Mouse (Mus musculus): ENCODE measurements around the gene Osbpl2. TPM values are rescaled to one million over a fixed set of nuclear protein-coding genes. Genes with fewer than 3 reads are reported as not detected.

Osbpl2 gene
- total and polyA plus RNA-seq, 2 experiments, result 14.0 to 21.9 TPM

DNA sequence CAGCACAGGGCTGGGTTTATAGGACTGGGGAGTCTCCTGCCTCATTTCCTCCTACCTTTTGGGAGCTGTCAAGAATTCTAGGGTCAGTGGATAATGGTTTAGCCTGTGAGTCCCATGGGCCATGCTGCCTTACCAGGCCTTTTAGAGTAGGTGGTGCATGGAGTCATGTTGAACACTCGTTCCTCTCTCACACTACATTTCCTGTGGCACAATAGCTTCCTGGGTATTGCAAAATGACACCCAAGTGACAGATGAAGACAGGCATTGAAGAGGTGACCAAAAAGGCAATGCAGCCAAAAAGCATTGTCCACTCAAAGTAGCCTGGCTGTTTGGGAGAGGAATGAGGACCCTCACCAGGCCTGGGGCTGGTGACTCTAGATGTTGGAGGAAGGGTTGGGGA lies 8.6 kb downstream of the Osbpl2 start:
- Histone ChIP-seq H3K79me2 (ENCODE audit: control insufficient read depth, insufficient read depth, low read length) (peaks cover 24% of the 10 kb centered on the region), H3K27ac (replicated peaks; ENCODE audit: insufficient read depth, low read depth, low read length) (no peak overlapping the region), H3K27me3 (ENCODE audit: control insufficient read depth, insufficient read depth, low read length) (no peaks in the 10 kb centered on the region), H3K36me3 (ENCODE audit: control insufficient read depth, insufficient read depth, low read length) (no peaks in the 10 kb centered on the region), H3K4me1 (ENCODE audit: control insufficient read depth, insufficient read depth, low read length) (peaks cover 27% of the 10 kb centered on the region), H3K4me3 (ENCODE audit: insufficient read depth, low read depth, low read length) (no peak overlapping the region), H3K9ac (ENCODE audit: low read depth, low read length) (no peak overlapping the region)
- no peak for DNase-seq (ENCODE audit: extremely low read depth, low read depth, low spot score)
- 47% methylated on average over 1 of the region's 1 CpGs for WGBS
- TF ChIP-seq POLR2A (IDR thresholded peaks at IDR 0.05; ENCODE audit: extremely low read depth, insufficient read depth, low read length) (no peak), CTCF (IDR thresholded peaks at IDR 0.05; ENCODE audit: low read depth, low read length) (no peak)

DNA sequence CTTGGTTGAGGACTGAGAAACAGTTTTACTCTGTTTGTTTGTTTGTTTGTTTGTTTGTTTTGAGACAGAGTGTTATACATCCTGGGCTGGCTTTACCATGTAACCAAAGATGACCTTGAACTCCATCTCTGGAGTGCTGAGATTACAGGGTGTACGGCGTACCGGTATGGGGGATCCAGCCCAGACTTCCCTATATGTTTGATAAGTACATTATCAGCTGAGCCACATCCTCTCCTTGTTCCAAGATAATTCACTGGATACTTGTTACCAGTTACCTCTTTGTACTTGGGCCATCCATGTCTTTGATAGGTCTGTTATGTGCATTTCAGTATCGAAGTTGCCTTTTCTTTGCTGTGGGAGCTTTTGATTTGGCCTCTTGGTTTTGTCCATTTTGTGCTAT lies 14.1 kb downstream of the Osbpl2 start:
- H3K36me3 ChIP-seq (ENCODE audit: control insufficient read depth, insufficient read depth, low read length), result peaks cover 2% of the 10 kb centered on the region
- no peak overlapping the region for H3K27ac ChIP-seq (replicated peaks; ENCODE audit: insufficient read depth, low read depth, low read length)
- 86% methylated on average over 4 of the region's 4 CpGs for WGBS
- peaks cover 24% of the 10 kb centered on the region; the same call in 1 of the 2 replicates for H3K79me2 ChIP-seq (ENCODE audit: control insufficient read depth, insufficient read depth, low read length)
- no peak overlapping the region for H3K9ac ChIP-seq (ENCODE audit: low read depth, low read length)
- no peaks in the 10 kb centered on the region for H3K27me3 ChIP-seq (ENCODE audit: control insufficient read depth, insufficient read depth, low read length)
- H3K4me3 ChIP-seq (ENCODE audit: insufficient read depth, low read depth, low read length), result no peak overlapping the region
- peaks cover 2% of the 10 kb centered on the region for H3K4me1 ChIP-seq (ENCODE audit: control insufficient read depth, insufficient read depth, low read length)
- TF ChIP-seq POLR2A (IDR thresholded peaks at IDR 0.05; ENCODE audit: extremely low read depth, insufficient read depth, low read length), result no peak
- TF ChIP-seq CTCF (IDR thresholded peaks at IDR 0.05; ENCODE audit: low read depth, low read length), result no peak
- DNase-seq (ENCODE audit: extremely low read depth, low read depth, low spot score), result no peak

DNA sequence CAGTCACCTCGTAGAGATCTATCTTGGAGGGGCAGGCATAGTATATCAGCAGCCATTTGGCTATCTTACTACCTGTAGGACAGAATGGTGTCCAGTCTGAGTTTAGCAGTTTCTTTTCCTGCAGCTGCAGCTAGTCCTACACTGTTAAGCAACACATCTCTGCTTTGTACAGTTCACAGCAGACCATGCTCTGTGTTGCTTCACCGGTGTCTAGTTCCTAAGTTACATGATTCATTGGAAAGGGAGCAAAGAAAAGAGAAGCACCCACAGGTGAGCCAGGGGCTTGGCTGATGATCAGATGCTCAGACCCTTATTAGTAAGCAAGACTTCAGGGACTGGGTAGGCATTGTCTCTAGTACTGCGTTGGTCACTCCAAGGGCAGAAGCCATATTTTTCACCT lies 14.8 kb downstream of the Osbpl2 start:
- peaks cover 24% of the 10 kb centered on the region; the same call in 1 of the 2 replicates for H3K79me2 ChIP-seq (ENCODE audit: control insufficient read depth, insufficient read depth, low read length)
- H3K27ac ChIP-seq (replicated peaks; ENCODE audit: insufficient read depth, low read depth, low read length), result no peak overlapping the region
- H3K36me3 ChIP-seq (ENCODE audit: control insufficient read depth, insufficient read depth, low read length), result peaks cover 2% of the 10 kb centered on the region
- H3K4me1 ChIP-seq (ENCODE audit: control insufficient read depth, insufficient read depth, low read length), result peaks cover 2% of the 10 kb centered on the region
- H3K27me3 ChIP-seq (ENCODE audit: control insufficient read depth, insufficient read depth, low read length), result no peaks in the 10 kb centered on the region
- WGBS, result 64% methylated on average over 3 of the region's 3 CpGs
- TF ChIP-seq POLR2A (IDR thresholded peaks at IDR 0.05; ENCODE audit: extremely low read depth, insufficient read depth, low read length) (no peak), CTCF (IDR thresholded peaks at IDR 0.05; ENCODE audit: low read depth, low read length) (no peak)
- no peak for DNase-seq (ENCODE audit: extremely low read depth, low read depth, low spot score)
- no peak overlapping the region for H3K9ac ChIP-seq (ENCODE audit: low read depth, low read length)
- H3K4me3 ChIP-seq (ENCODE audit: insufficient read depth, low read depth, low read length), result no peak overlapping the region

DNA sequence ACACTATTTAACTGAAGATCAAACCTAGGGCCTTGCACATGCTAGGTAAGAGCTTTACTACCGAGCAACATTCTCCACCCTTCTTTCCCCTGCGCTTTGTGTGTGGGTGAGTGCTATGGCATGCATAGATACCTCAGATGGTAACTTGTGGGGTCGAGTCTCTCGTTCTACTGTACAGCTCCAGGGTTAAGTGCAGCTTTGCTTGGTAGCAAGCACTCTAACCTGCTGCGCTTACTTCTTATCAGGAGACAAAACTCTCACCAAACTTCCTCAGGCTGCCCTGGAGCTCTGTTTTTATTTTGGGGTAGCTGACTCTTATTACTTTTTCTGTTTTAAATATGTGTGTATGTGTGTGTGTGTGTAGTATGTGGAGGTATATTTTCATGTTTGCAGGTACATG lies 16.3 kb downstream of the Osbpl2 start:
- 85% methylated on average over 5 of the region's 5 CpGs for WGBS
- no peaks in the 10 kb centered on the region for H3K27me3 ChIP-seq (ENCODE audit: control insufficient read depth, insufficient read depth, low read length)

DNA sequence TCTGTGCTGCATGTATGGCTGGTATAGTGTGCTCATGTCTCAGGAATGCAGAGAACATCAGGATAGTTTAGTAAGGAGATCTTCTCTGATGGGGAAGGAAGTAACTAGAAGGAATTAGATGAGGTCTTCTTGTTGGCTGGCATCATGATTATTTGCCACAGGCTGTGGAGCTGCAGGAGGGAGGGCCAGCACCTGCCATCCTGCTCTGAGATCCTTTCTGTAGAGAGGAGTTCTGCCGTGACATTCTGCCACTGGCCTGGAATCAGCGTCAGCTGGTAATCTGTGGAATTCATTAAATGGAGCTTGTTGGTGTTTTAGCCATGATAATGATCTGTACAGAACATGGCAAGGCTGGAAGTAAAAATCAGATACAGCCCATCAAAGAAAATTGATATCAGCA lies 27.0 kb downstream of the Osbpl2 start:
- TF ChIP-seq CTCF (IDR thresholded peaks at IDR 0.05; ENCODE audit: low read depth, low read length) (no peak), POLR2A (IDR thresholded peaks at IDR 0.05; ENCODE audit: extremely low read depth, insufficient read depth, low read length) (no peak)
- WGBS, result 99% methylated on average over 2 of the region's 2 CpGs
- H3K27ac ChIP-seq (replicated peaks; ENCODE audit: insufficient read depth, low read depth, low read length), result no peak overlapping the region
- no peak overlapping the region for H3K9ac ChIP-seq (ENCODE audit: low read depth, low read length)
- DNase-seq (ENCODE audit: extremely low read depth, low read depth, low spot score), result no peak
- no peaks in the 10 kb centered on the region for H3K79me2 ChIP-seq (ENCODE audit: control insufficient read depth, insufficient read depth, low read length)
- H3K27me3 ChIP-seq (ENCODE audit: control insufficient read depth, insufficient read depth, low read length), result no peaks in the 10 kb centered on the region
- peaks cover 48% of the 10 kb centered on the region for H3K36me3 ChIP-seq (ENCODE audit: control insufficient read depth, insufficient read depth, low read length)
- no peak overlapping the region for H3K4me3 ChIP-seq (ENCODE audit: insufficient read depth, low read depth, low read length)
- no peaks in the 10 kb centered on the region for H3K4me1 ChIP-seq (ENCODE audit: control insufficient read depth, insufficient read depth, low read length)

More for the DNA sequence above, 16.3 kb downstream of the Osbpl2 start:
- DNase-seq (ENCODE audit: extremely low read depth, low read depth, low spot score), result no peak
- Histone ChIP-seq H3K4me1 (ENCODE audit: control insufficient read depth, insufficient read depth, low read length) (peaks cover 2% of the 10 kb centered on the region), H3K27ac (replicated peaks; ENCODE audit: insufficient read depth, low read depth, low read length) (no peak overlapping the region), H3K79me2 (ENCODE audit: control insufficient read depth, insufficient read depth, low read length) (peaks cover 19% of the 10 kb centered on the region; the same call in 1 of the 2 replicates), H3K36me3 (ENCODE audit: control insufficient read depth, insufficient read depth, low read length) (peaks cover 11% of the 10 kb centered on the region), H3K4me3 (ENCODE audit: insufficient read depth, low read depth, low read length) (no peak overlapping the region), H3K9ac (ENCODE audit: low read depth, low read length) (no peak overlapping the region)
- no peak for TF ChIP-seq CTCF (IDR thresholded peaks at IDR 0.05; ENCODE audit: low read depth, low read length)

DNA sequence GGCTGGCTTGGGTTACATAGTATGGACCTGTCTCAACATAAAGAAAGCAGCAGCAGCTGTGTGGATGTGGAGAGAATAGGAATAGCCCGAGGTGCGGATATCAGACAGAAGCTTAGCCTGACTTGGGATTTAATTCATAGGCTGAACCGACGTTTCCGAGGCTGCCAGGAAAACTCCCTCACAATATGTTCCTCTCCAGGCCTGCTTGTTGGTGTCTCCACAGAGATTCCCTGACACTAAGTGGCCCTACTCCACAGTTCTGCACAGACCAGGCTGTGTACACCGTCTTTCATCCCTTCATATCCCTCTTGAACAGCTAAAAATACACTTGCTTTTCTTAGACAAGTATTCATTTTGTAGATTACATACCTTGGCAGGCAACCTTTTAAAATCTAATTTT lies 28.3 kb downstream of the Osbpl2 start:
- no peaks in the 10 kb centered on the region for H3K27me3 ChIP-seq (ENCODE audit: control insufficient read depth, insufficient read depth, low read length)
- WGBS, result 92% methylated on average over 6 of the region's 6 CpGs
- H3K79me2 ChIP-seq (ENCODE audit: control insufficient read depth, insufficient read depth, low read length), result no peaks in the 10 kb centered on the region
- no peak for TF ChIP-seq POLR2A (IDR thresholded peaks at IDR 0.05; ENCODE audit: extremely low read depth, insufficient read depth, low read length)
- TF ChIP-seq CTCF (IDR thresholded peaks at IDR 0.05; ENCODE audit: low read depth, low read length), result no peak
- no peak for DNase-seq (ENCODE audit: extremely low read depth, low read depth, low spot score)
- no peak overlapping the region for H3K4me3 ChIP-seq (ENCODE audit: insufficient read depth, low read depth, low read length)
- H3K4me1 ChIP-seq (ENCODE audit: control insufficient read depth, insufficient read depth, low read length), result peaks cover 2% of the 10 kb centered on the region
- H3K27ac ChIP-seq (replicated peaks; ENCODE audit: insufficient read depth, low read depth, low read length), result no peak overlapping the region
- no peak overlapping the region for H3K9ac ChIP-seq (ENCODE audit: low read depth, low read length)
- peaks cover 46% of the 10 kb centered on the region for H3K36me3 ChIP-seq (ENCODE audit: control insufficient read depth, insufficient read depth, low read length)

Measured in liver, adult 2 months (tissue).